Mouse (Mus musculus) megakaryocyte, embryonic 14.5 days (primary cell): ENCODE results near the gene Usp37.

Experiments
- FLI1 ChIP-seq: IDR thresholded peaks from 2 replicates; pipeline ENCODE4 v1.6.1; 2012; ENCODE audit warnings: low read length, inconsistent platforms, mixed read lengths
- GATA1 ChIP-seq: IDR thresholded peaks from 3 replicates; pipeline ENCODE4 v1.6.1; 2012; ENCODE audit warnings: mixed read lengths, low read length, inconsistent platforms, borderline replicate concordance

GRCm38 (mm10) chr1:74411753-74412325 lies 132.2 kb downstream of the Usp37 start:
- TF ChIP-seq FLI1, result no peak
- no peak for TF ChIP-seq GATA1
